Mouse (Mus musculus): ENCODE results near the gene Camta2. TPM values are rescaled to one million over a fixed set of nuclear protein-coding genes. Genes with fewer than 3 reads are reported as not detected.

Camta2 gene
- total and polyA plus RNA-seq, 3 experiments, result 1.0 to 17.0 (median 4.9) TPM

- H3K36me3 ChIP-seq (replicated peaks in 1 of 2; ENCODE audit: control insufficient read depth in 1 of 2, insufficient read depth in 1 of 2, low read length in 1 of 2), result peaks cover 43 to 66% of the 10 kb centered on the region in 2 experiments
- dilution Hi-C loops (cut with MboI; ENCODE audit: extremely low pct_ligation_motif_present, extremely low pct_unique_long_range_greater_than_20kb, low sequenced_read_pairs) (no loop called here), in situ Hi-C loops (cut with MboI; ENCODE audit: low pct_ligation_motif_present, low pct_unique_long_range_greater_than_20kb, low sequenced_read_pairs) (loop anchor here (5.0 kb wide), 1 partner anchor 36 kb away; no protein-coding TSS in a partner anchor)
- H3K4me2 ChIP-seq (ENCODE audit: insufficient read depth, low read depth, poor library complexity, severe bottlenecking), result no peak overlapping the region
- H3K4me1 ChIP-seq (ENCODE audit: control insufficient read depth in 1 of 2, insufficient read depth in 2 of 2), result peaks cover 10 to 33% of the 10 kb centered on the region in 2 experiments
- H3K79me2 ChIP-seq (replicated peaks; ENCODE audit: control insufficient read depth, extremely low read depth, insufficient read depth, poor library complexity, severe bottlenecking), result peaks cover 18% of the 10 kb centered on the region
- H3K4me3 ChIP-seq (replicated peaks in 1 of 3; ENCODE audit: low read depth in 2 of 3, low read length in 2 of 3, poor library complexity in 1 of 3), result no peak overlapping the region
- H3K27ac ChIP-seq (ENCODE audit: insufficient read depth, low read depth), result no peak overlapping the region
- DNase-seq (ENCODE audit: extremely low read depth), result no peak
- H3K27me3 ChIP-seq (replicated peaks), result no peaks in the 10 kb centered on the region
- H3K9ac ChIP-seq (ENCODE audit: insufficient read depth, low read depth), result no peak overlapping the region
- no peak for TF ChIP-seq MAFK (IDR thresholded peaks at IDR 0.05; ENCODE audit: insufficient replicate concordance, low read length)
- no peak for TF ChIP-seq EP300 (IDR thresholded peaks at IDR 0.05; ENCODE audit: low read length)
- no peaks in the 10 kb centered on the region for H3K9me3 ChIP-seq (replicated peaks; ENCODE audit: low read length)
Observed at GRCm38 (mm10) chr11:70671333-70672047, 16.4 kb downstream of the Camta2 start.

- H3K4me3 ChIP-seq (replicated peaks in 1 of 3; ENCODE audit: low read depth in 2 of 3, low read length in 2 of 3, poor library complexity in 1 of 3), result peak overlapping the region; percentile 69 to 92 (median 73)
- dilution Hi-C loops (cut with MboI; ENCODE audit: extremely low pct_ligation_motif_present, extremely low pct_unique_long_range_greater_than_20kb, low sequenced_read_pairs) (no loop called here), in situ Hi-C loops (cut with MboI; ENCODE audit: low pct_ligation_motif_present, low pct_unique_long_range_greater_than_20kb, low sequenced_read_pairs) (loop anchor here (5.0 kb wide), 1 partner anchor 37 kb away; no protein-coding TSS in a partner anchor)
- H3K79me2 ChIP-seq (replicated peaks; ENCODE audit: control insufficient read depth, extremely low read depth, insufficient read depth, poor library complexity, severe bottlenecking), result peaks cover 22% of the 10 kb centered on the region
- peak overlapping the region; percentile 77 for H3K9ac ChIP-seq (ENCODE audit: insufficient read depth, low read depth)
- DNase-seq (ENCODE audit: extremely low read depth), result peak; percentile 28
- no peaks in the 10 kb centered on the region for H3K27me3 ChIP-seq (replicated peaks)
- H3K4me1 ChIP-seq (ENCODE audit: control insufficient read depth in 1 of 2, insufficient read depth in 2 of 2), result peaks cover 10 to 37% of the 10 kb centered on the region in 2 experiments
- H3K4me2 ChIP-seq (ENCODE audit: insufficient read depth, low read depth, poor library complexity, severe bottlenecking), result peak overlapping the region; percentile 41
- TF ChIP-seq NELFE (IDR thresholded peaks at IDR 0.05; ENCODE audit: low read depth, low read length), result no peak
- no peak for TF ChIP-seq ELF1 (IDR thresholded peaks at IDR 0.05; ENCODE audit: low read depth, low read length)
- TF ChIP-seq RAD21 (IDR thresholded peaks at IDR 0.05; ENCODE audit: low read depth, low read length), result no peak
- TF ChIP-seq ETS1 (conservative IDR thresholded peaks at IDR 0.05; ENCODE audit: low read depth, low read length), result no peak
- TF ChIP-seq MEF2A (IDR thresholded peaks at IDR 0.05; ENCODE audit: borderline replicate concordance, low read depth, low read length), result no peak
- no peak for TF ChIP-seq ZC3H11A (IDR thresholded peaks at IDR 0.05; ENCODE audit: low read depth, low read length)
- no peak for TF ChIP-seq USF1 (IDR thresholded peaks at IDR 0.05; ENCODE audit: low read depth, low read length)
- TF ChIP-seq CTCF (conservative IDR thresholded peaks at IDR 0.05 in 1 of 2, IDR thresholded peaks at IDR 0.05 in 1 of 2; ENCODE audit: low read depth in 2 of 2, low read length in 2 of 2), result no peak
- TF ChIP-seq E2F4 (IDR thresholded peaks at IDR 0.05; ENCODE audit: insufficient replicate concordance, low read depth, low read length), result no peak
- TF ChIP-seq JUN (IDR thresholded peaks at IDR 0.05; ENCODE audit: insufficient read depth, low read depth, low read length), result no peak
- H3K36me3 ChIP-seq (replicated peaks in 1 of 2; ENCODE audit: control insufficient read depth in 1 of 2, insufficient read depth in 1 of 2, low read length in 1 of 2), result peaks cover 37 to 66% of the 10 kb centered on the region in 2 experiments
- no peaks in the 10 kb centered on the region for H3K9me3 ChIP-seq (replicated peaks; ENCODE audit: low read length)
- peak overlapping the region; percentile 23; the same call in 1 of the 2 replicates for H3K27ac ChIP-seq (ENCODE audit: insufficient read depth, low read depth)
Observed at GRCm38 (mm10) chr11:70670483-70670882, 17.4 kb downstream of the Camta2 start.

All from CH12.LX (cell line).